Mouse (Mus musculus): ENCODE data around the gene Tspan6. TPM values are rescaled to one million over a fixed set of nuclear protein-coding genes. Genes with fewer than 3 reads are reported as not detected.

Gene Tspan6
- total and polyA plus RNA-seq, 2 experiments from 2014 or later: 40.1 to 70.0 TPM

GRCm38 (mm10) chrX:133908261-133908660, 10.0 kb upstream of the Tspan6 start, which contains the start of gene Srpx2:
Srpx2 (plus strand) TSS chrX:133908426.
- Histone ChIP-seq H3K36me3 (replicated peaks; ENCODE audit: control insufficient read depth, insufficient read depth, low read length) (no peaks in the 10 kb centered on the region), H3K27me3 (ENCODE audit: control insufficient read depth, insufficient read depth, low read length) (no peaks in the 10 kb centered on the region), H3K4me1 (ENCODE audit: control insufficient read depth, insufficient read depth) (no peaks in the 10 kb centered on the region), H3K4me2 (ENCODE audit: low read depth, low read length) (0 out of 2 replicates have a peak within 1 kb of the TSS, but pooled peaks have one; percentile 11), H3K4me3 (ENCODE audit: low read depth, low read length) (0 out of 2 replicates have a peak within 1 kb of the TSS, but pooled peaks have one; percentile 12), H3K27ac (ENCODE audit: low read depth) (no peak within 1 kb of the TSS), H3K9ac (replicated peaks; ENCODE audit: low read depth, low read length) (no peak within 1 kb of the TSS), H3K9me3 (replicated peaks; ENCODE audit: control insufficient read depth, low read length) (no peaks in the 10 kb centered on the region)
- TF ChIP-seq EP300 (IDR thresholded peaks at IDR 0.05; ENCODE audit: low read depth): no peak
- no peak for TF ChIP-seq CTCF (IDR thresholded peaks at IDR 0.05; ENCODE audit: low read depth)
- no peak; the same call in 1 of the 2 replicates for ATAC-seq (ENCODE audit: insufficient read depth, low read depth)
- no peak for DNase-seq (ENCODE audit: low spot score)
- WGBS: 23% methylated on average over 3 of the region's 3 CpGs

GRCm38 (mm10) chrX:133888111-133888510, 10.1 kb downstream of the Tspan6 start:
- Histone ChIP-seq H3K9me3 (replicated peaks; ENCODE audit: control insufficient read depth, low read length) (no peaks in the 10 kb centered on the region), H3K27me3 (ENCODE audit: control insufficient read depth, insufficient read depth, low read length) (no peaks in the 10 kb centered on the region), H3K4me3 (ENCODE audit: low read depth, low read length) (no peak overlapping the region), H3K4me2 (ENCODE audit: low read depth, low read length) (no peak overlapping the region), H3K9ac (replicated peaks; ENCODE audit: low read depth, low read length) (no peak overlapping the region), H3K4me1 (ENCODE audit: control insufficient read depth, insufficient read depth) (no peaks in the 10 kb centered on the region), H3K27ac (ENCODE audit: low read depth) (no peak overlapping the region), H3K36me3 (replicated peaks; ENCODE audit: control insufficient read depth, insufficient read depth, low read length) (no peaks in the 10 kb centered on the region)
- no peak for ATAC-seq (ENCODE audit: insufficient read depth, low read depth)
- WGBS: 74% methylated on average over 5 of the region's 5 CpGs
- no peak for DNase-seq (ENCODE audit: low spot score)
- TF ChIP-seq CTCF (IDR thresholded peaks at IDR 0.05; ENCODE audit: low read depth) (no peak), EP300 (IDR thresholded peaks at IDR 0.05; ENCODE audit: low read depth) (no peak)

GRCm38 (mm10) chrX:133887308-133887707, 10.9 kb downstream of the Tspan6 start:
- DNase-seq (ENCODE audit: low spot score) (no peak), ATAC-seq (ENCODE audit: insufficient read depth, low read depth) (no peak)
- Histone ChIP-seq H3K4me1 (ENCODE audit: control insufficient read depth, insufficient read depth) (no peaks in the 10 kb centered on the region), H3K4me3 (ENCODE audit: low read depth, low read length) (no peak overlapping the region), H3K36me3 (replicated peaks; ENCODE audit: control insufficient read depth, insufficient read depth, low read length) (no peaks in the 10 kb centered on the region), H3K27me3 (ENCODE audit: control insufficient read depth, insufficient read depth, low read length) (no peaks in the 10 kb centered on the region), H3K9me3 (replicated peaks; ENCODE audit: control insufficient read depth, low read length) (no peaks in the 10 kb centered on the region), H3K27ac (ENCODE audit: low read depth) (no peak overlapping the region), H3K4me2 (ENCODE audit: low read depth, low read length) (no peak overlapping the region), H3K9ac (replicated peaks; ENCODE audit: low read depth, low read length) (no peak overlapping the region)
- whole genome bisulfite sequencing: 90% methylated on average over 3 of the region's 3 CpGs
- TF ChIP-seq CTCF (IDR thresholded peaks at IDR 0.05; ENCODE audit: low read depth): no peak
- no peak for TF ChIP-seq EP300 (IDR thresholded peaks at IDR 0.05; ENCODE audit: low read depth)

- no peaks in the 10 kb centered on the region for H3K4me1 ChIP-seq (ENCODE audit: control insufficient read depth, insufficient read depth)
- H3K4me2 ChIP-seq (ENCODE audit: low read depth, low read length): no peak overlapping the region
- no peak overlapping the region for H3K27ac ChIP-seq (ENCODE audit: low read depth)
- ATAC-seq (ENCODE audit: insufficient read depth, low read depth) (no peak), DNase-seq (ENCODE audit: low spot score) (no peak)
- no peaks in the 10 kb centered on the region for H3K9me3 ChIP-seq (replicated peaks; ENCODE audit: control insufficient read depth, low read length)
- H3K4me3 ChIP-seq (ENCODE audit: low read depth, low read length): no peak overlapping the region
- 74% methylated on average over 6 of the region's 6 CpGs for WGBS
- H3K9ac ChIP-seq (replicated peaks; ENCODE audit: low read depth, low read length): no peak overlapping the region
- no peak for TF ChIP-seq EP300 (IDR thresholded peaks at IDR 0.05; ENCODE audit: low read depth)
- no peak for TF ChIP-seq CTCF (IDR thresholded peaks at IDR 0.05; ENCODE audit: low read depth)
- no peaks in the 10 kb centered on the region for H3K36me3 ChIP-seq (replicated peaks; ENCODE audit: control insufficient read depth, insufficient read depth, low read length)
- H3K27me3 ChIP-seq (ENCODE audit: control insufficient read depth, insufficient read depth, low read length): no peaks in the 10 kb centered on the region
Measured at GRCm38 (mm10) chrX:133869743-133870142, 28.5 kb downstream of the Tspan6 start.

GRCm38 (mm10) chrX:133853637-133854036, 44.6 kb downstream of the Tspan6 start:
- WGBS: 93% methylated on average over 4 of the region's 4 CpGs
- ATAC-seq (ENCODE audit: insufficient read depth, low read depth): no peak
- H3K27me3 ChIP-seq (ENCODE audit: control insufficient read depth, insufficient read depth, low read length): no peaks in the 10 kb centered on the region

GRCm38 (mm10) chrX:133850680-133851079, 47.5 kb downstream of the Tspan6 start, which contains the start of gene Tnmd:
Tnmd (plus strand) TSS chrX:133850980.
- Histone ChIP-seq H3K27me3 (ENCODE audit: control insufficient read depth, insufficient read depth, low read length) (no peaks in the 10 kb centered on the region), H3K36me3 (replicated peaks; ENCODE audit: control insufficient read depth, insufficient read depth, low read length) (no peaks in the 10 kb centered on the region), H3K9ac (replicated peaks; ENCODE audit: low read depth, low read length) (no peak within 1 kb of the TSS), H3K4me2 (ENCODE audit: low read depth, low read length) (no peak within 1 kb of the TSS), H3K9me3 (replicated peaks; ENCODE audit: control insufficient read depth, low read length) (no peaks in the 10 kb centered on the region), H3K27ac (ENCODE audit: low read depth) (no peak within 1 kb of the TSS), H3K4me1 (ENCODE audit: control insufficient read depth, insufficient read depth) (no peaks in the 10 kb centered on the region), H3K4me3 (ENCODE audit: low read depth, low read length) (no peak within 1 kb of the TSS)
- TF ChIP-seq CTCF (IDR thresholded peaks at IDR 0.05; ENCODE audit: low read depth) (no peak), EP300 (IDR thresholded peaks at IDR 0.05; ENCODE audit: low read depth) (no peak)
- DNase-seq (ENCODE audit: low spot score): no peak
- 74% methylated on average over 5 of the region's 5 CpGs for WGBS
- no peak for ATAC-seq (ENCODE audit: insufficient read depth, low read depth)

More at GRCm38 (mm10) chrX:133853637-133854036, 44.6 kb downstream of the Tspan6 start:
- H3K9me3 ChIP-seq (replicated peaks; ENCODE audit: control insufficient read depth, low read length): no peaks in the 10 kb centered on the region
- H3K9ac ChIP-seq (replicated peaks; ENCODE audit: low read depth, low read length): no peak overlapping the region
- H3K4me2 ChIP-seq (ENCODE audit: low read depth, low read length): no peak overlapping the region
- H3K4me1 ChIP-seq (ENCODE audit: control insufficient read depth, insufficient read depth): no peaks in the 10 kb centered on the region
- TF ChIP-seq CTCF (IDR thresholded peaks at IDR 0.05; ENCODE audit: low read depth) (no peak), EP300 (IDR thresholded peaks at IDR 0.05; ENCODE audit: low read depth) (no peak)
- DNase-seq (ENCODE audit: low spot score): no peak
- no peak overlapping the region for H3K4me3 ChIP-seq (ENCODE audit: low read depth, low read length)
- no peaks in the 10 kb centered on the region for H3K36me3 ChIP-seq (replicated peaks; ENCODE audit: control insufficient read depth, insufficient read depth, low read length)
- H3K27ac ChIP-seq (ENCODE audit: low read depth): no peak overlapping the region

Other genes starting within 250 kb of the Tspan6 start
- 4.3 and 4.7 TPM in 2 replicates for gene Pcdh19, start 209.4 kb downstream of the Tspan6 start, total RNA-seq (2014; rRNA removed; ENCODE audit: low replicate concordance)
- gene Pcdh19, start 209.4 kb downstream of the Tspan6 start, polyA plus RNA-seq (2015; fragmentation: Nextera tagmentation; extraction: Ambion mirVana): 1.2 and 1.4 TPM in 2 replicates
- gene Tnmd, start 47.4 kb downstream of the Tspan6 start, total RNA-seq (2014; rRNA removed; ENCODE audit: low replicate concordance): 1.9 TPM in 1 of 2 replicates, not detected in the other
- 0.22 and 0.38 TPM in 2 replicates for gene Tnmd, start 47.4 kb downstream of the Tspan6 start, polyA plus RNA-seq (2015; fragmentation: Nextera tagmentation; extraction: Ambion mirVana)
- 8.2 and 8.9 TPM in 2 replicates for gene Srpx2, start 10.0 kb upstream of the Tspan6 start, total RNA-seq (2014; rRNA removed; ENCODE audit: low replicate concordance)
- 8.5 TPM in 2 replicates for gene Srpx2, start 10.0 kb upstream of the Tspan6 start, polyA plus RNA-seq (2015; fragmentation: Nextera tagmentation; extraction: Ambion mirVana)
- gene Sytl4, start 83.4 kb upstream of the Tspan6 start, total RNA-seq (2014; rRNA removed; ENCODE audit: low replicate concordance): 0.08 and 1.8 TPM in 2 replicates
- 1.1 and 1.2 TPM in 2 replicates for gene Sytl4, start 83.4 kb upstream of the Tspan6 start, polyA plus RNA-seq (2015; fragmentation: Nextera tagmentation; extraction: Ambion mirVana)
- 15.3 and 20.6 TPM in 2 replicates for gene Cstf2, start 160.8 kb upstream of the Tspan6 start, total RNA-seq (2014; rRNA removed; ENCODE audit: low replicate concordance)
- gene Cstf2, start 160.8 kb upstream of the Tspan6 start, polyA plus RNA-seq (2015; fragmentation: Nextera tagmentation; extraction: Ambion mirVana): 11.0 and 12.3 TPM in 2 replicates

Data from heart, postnatal 0 days (tissue).